Comparison of ENCODE assay signal across 8 mouse cellular contexts in the genomic region with DNA sequence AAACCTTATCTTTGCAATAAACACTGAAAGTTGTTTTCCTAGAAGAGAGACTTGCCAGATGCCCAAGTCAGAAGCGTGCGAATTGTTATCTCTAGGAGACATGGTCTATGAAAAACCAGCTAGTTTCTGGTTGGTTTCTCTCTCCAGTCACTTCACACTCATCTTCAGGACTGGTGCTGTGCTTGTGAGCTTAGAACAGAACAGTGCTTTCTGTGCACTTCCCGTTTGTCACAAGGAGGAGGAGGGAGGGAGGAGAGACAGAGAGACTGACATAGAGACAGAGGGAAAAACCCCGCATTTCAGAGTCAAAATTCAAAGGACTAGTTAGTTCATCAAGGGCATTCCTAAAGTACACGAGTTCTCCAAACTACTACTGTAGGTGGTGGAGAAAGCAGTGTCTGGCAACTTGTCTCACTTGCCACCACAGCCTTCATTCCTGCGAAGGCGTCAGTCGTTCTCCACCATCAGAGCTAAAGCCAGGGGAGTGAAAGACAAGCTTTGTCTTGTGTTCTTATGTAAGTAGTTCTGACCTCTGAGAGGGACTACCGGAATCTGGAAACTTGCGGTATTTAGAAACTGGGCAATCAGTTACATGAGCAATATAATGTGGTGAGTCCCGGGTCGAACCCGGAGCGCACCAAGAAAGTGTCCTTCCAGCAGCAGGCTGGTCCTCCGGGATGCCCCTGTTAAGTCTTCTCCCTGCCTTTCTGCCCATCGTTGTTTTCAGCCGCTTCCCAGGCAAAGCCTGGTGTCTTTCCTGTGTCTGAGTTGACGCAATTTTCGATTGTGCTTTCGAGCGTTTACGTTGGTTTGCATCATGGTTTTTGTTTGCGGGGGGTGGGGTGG.
DNase-seq lines count a peak whose midpoint lies in the region; ATAC-seq and TF ChIP-seq lines count a peak whose summit lies in the region.

No protein-coding gene starts in this region.

- TF ChIP-seq CTCF in lung, postnatal 0 days (IDR thresholded peaks at IDR 0.05) = no peak
- TF ChIP-seq CTCF in olfactory bulb, adult 2 months (IDR thresholded peaks at IDR 0.05; ENCODE audit: insufficient read depth, low read depth, low read length) = no peak

- peaks cover 13% of the 10 kb centered on the region for H3K4me1 ChIP-seq in lung, postnatal 0 days (ENCODE audit: insufficient read depth, low read depth, low read length)
- H3K4me1 ChIP-seq in olfactory bulb, adult 2 months (ENCODE audit: control insufficient read depth, insufficient read depth, low read length) = peaks cover 5% of the 10 kb centered on the region; the same call in 1 of the 2 replicates

- no peak for ATAC-seq in lung, postnatal 0 days

- no peaks in the 10 kb centered on the region for H3K27me3 ChIP-seq in lung, postnatal 0 days (replicated peaks; ENCODE audit: insufficient read depth, low read length)

- H3K9me3 ChIP-seq in lung, postnatal 0 days (ENCODE audit: low read length) = no peaks in the 10 kb centered on the region

- H3K4me3 ChIP-seq in lung, postnatal 0 days (ENCODE audit: low read depth, low read length) = peak overlapping the region; percentile 78
- peak overlapping the region; percentile 41 for H3K4me3 ChIP-seq in olfactory bulb, adult 2 months (ENCODE audit: insufficient read depth, low read depth, low read length)

- H3K4me2 ChIP-seq in lung, postnatal 0 days (replicated peaks; ENCODE audit: low read depth, low read length) = peak overlapping the region; percentile 58

- peak; percentile 81 for DNase-seq in A20 (ENCODE audit: low read depth, low spot score)
- DNase-seq in MN1 (ENCODE audit: low spot score) = peak; percentile 60
- peak; percentile 16 to 35 for DNase-seq in cerebellum, postnatal 36 days
- DNase-seq in heart, adult 8-10 months (ENCODE audit: low spot score) = peak; percentile 67
- peak; percentile 69 for DNase-seq in kidney, adult 18-20 months
- peak; percentile 59 for DNase-seq in lung, postnatal 0 days (ENCODE audit: low spot score)
- no peak for DNase-seq in urinary bladder, postnatal 10 days (ENCODE audit: low spot score)

- no peak for TF ChIP-seq EP300 in lung, postnatal 0 days (IDR thresholded peaks at IDR 0.05)

- H3K36me3 ChIP-seq in lung, postnatal 0 days (ENCODE audit: insufficient read depth, low read length) = no peaks in the 10 kb centered on the region

- no peak for TF ChIP-seq POLR2A in olfactory bulb, adult 2 months (IDR thresholded peaks at IDR 0.05; ENCODE audit: insufficient read depth, low read depth, low read length)

- 2% methylated on average over 23 of the region's 23 CpGs for WGBS in lung, postnatal 0 days
- WGBS in olfactory bulb, adult 2 months = 5% methylated on average over 23 of the region's 23 CpGs

- peak overlapping the region; percentile 74 for H3K9ac ChIP-seq in lung, postnatal 0 days (replicated peaks; ENCODE audit: low read depth)

- peak overlapping the region; percentile 99 for H3K27ac ChIP-seq in lung, postnatal 0 days (ENCODE audit: low read length)
- H3K27ac ChIP-seq in olfactory bulb, adult 2 months (ENCODE audit: insufficient read depth, low read depth, low read length) = peak overlapping the region; percentile 38
